Mouse (Mus musculus) kidney, embryonic 14.5 days (tissue): ENCODE results near the gene Naif1. TPM values are rescaled to one million over a fixed set of nuclear protein-coding genes. Genes with fewer than 3 reads are reported as not detected.

Experiments used
- ATAC-seq: fragments of 200-750 bp; cut with Nextera tagmentation; 2 replicates; pipeline ENCODE4 v1.8.0; 2017; ENCODE audit warnings: moderate number of reproducible peaks, mild to moderate bottlenecking, moderate TSS enrichment, moderate library complexity; ENCODE audit not compliant: low FRiP score, low TSS enrichment
- H3K27ac ChIP-seq: fragments of 300-500 bp; sonication (generic); 2 replicates; pipeline ENCODE4 v1.5.1; 2014; ENCODE audit warnings: low read depth, mild to moderate bottlenecking, low read length, moderate library complexity, mixed read lengths
- H3K27me3 ChIP-seq: fragments of 300-500 bp; sonication (generic); 2 replicates; pipeline ENCODE4 v1.6.1; 2014; ENCODE audit warnings: mild to moderate bottlenecking, low read length; ENCODE audit not compliant: control insufficient read depth, insufficient read depth
- H3K36me3 ChIP-seq: fragments of 300-500 bp; sonication (generic); 2 replicates; pipeline ENCODE4 v1.6.1; 2014; ENCODE audit warnings: low read length, mixed read lengths; ENCODE audit not compliant: control insufficient read depth, insufficient read depth
- H3K4me1 ChIP-seq: fragments of 300-500 bp; sonication (generic); 2 replicates; pipeline ENCODE4 v1.6.1; 2014; ENCODE audit warnings: low read length, mixed read lengths; ENCODE audit not compliant: control insufficient read depth, insufficient read depth
- H3K4me2 ChIP-seq: fragments of 300-500 bp; sonication (generic); replicated peaks from 2 replicates; pipeline ENCODE4 v1.6.1; 2014; ENCODE audit warnings: low read depth, mild to moderate bottlenecking, low read length
- H3K4me3 ChIP-seq: fragments of 300-500 bp; sonication (generic); 2 replicates; pipeline ENCODE4 v1.5.1; 2014; ENCODE audit warnings: mild to moderate bottlenecking, low read length
- H3K9ac ChIP-seq: fragments of 300-500 bp; sonication (generic); 2 replicates; pipeline ENCODE4 v1.6.1; 2014; ENCODE audit warnings: low read depth, mild to moderate bottlenecking, low read length, moderate library complexity
- H3K9me3 ChIP-seq: fragments of 300-500 bp; sonication (generic); 2 replicates; pipeline ENCODE4 v1.6.1; 2016; ENCODE audit warnings: low read length; ENCODE audit not compliant: control insufficient read depth
- WGBS: fragments of 180-500 bp; shearing (Covaris S2); extraction: QIAGEN DNeasy Blood & Tissue Kit; methylation state at CpG from one replicate; pipeline ENCODE4 v1.1.7; 2014; 5-methylcytosine and 5-hydroxymethylcytosine counted together
- polyA plus RNA-seq: library from polyadenylated mRNA; unstranded; fragments of >200 nt; fragmentation: Nextera tagmentation; extraction: Ambion mirVana; gene quantifications from 2 replicates; pipeline ENCODE4 v1.2.1, GENCODE M21; 2014

Naif1 gene
- polyA plus RNA-seq, 1 experiment from 2014 or later, result 6.4 TPM

GRCm38 (mm10) chr2:32499365-32499764, 49.1 kb downstream of the Naif1 start:
- Histone ChIP-seq H3K9me3 (peaks cover 5% of the 10 kb centered on the region; the same call in 1 of the 2 replicates), H3K27ac (no peak overlapping the region), H3K4me1 (0 out of 2 replicates have a peak, but pooled peaks cover 6% of the 10 kb centered on the region), H3K36me3 (no peaks in the 10 kb centered on the region), H3K4me3 (no peak overlapping the region), H3K9ac (no peak overlapping the region), H3K4me2 (no peak overlapping the region), H3K27me3 (no peaks in the 10 kb centered on the region)
- WGBS, result 82% methylated on average over 4 of the region's 4 CpGs
- ATAC-seq, result no peak

- 72% methylated on average over 5 of the region's 5 CpGs for WGBS
- H3K27ac ChIP-seq, result no peak overlapping the region
- ATAC-seq, result no peak
Measured at GRCm38 (mm10) chr2:32500461-32500860, 50.2 kb downstream of the Naif1 start.

GRCm38 (mm10) chr2:32501754-32502324, 51.6 kb downstream of the Naif1 start:
- Histone ChIP-seq H3K27me3 (no peaks in the 10 kb centered on the region), H3K9me3 (peaks cover 7% of the 10 kb centered on the region; the same call in 1 of the 2 replicates), H3K9ac (peak overlapping the region; percentile 4; the same call in 1 of the 2 replicates), H3K4me1 (0 out of 2 replicates have a peak, but pooled peaks cover 6% of the 10 kb centered on the region), H3K4me2 (no peak overlapping the region), H3K4me3 (no peak overlapping the region), H3K36me3 (no peaks in the 10 kb centered on the region), H3K27ac (no peak overlapping the region)
- 61% methylated on average over 5 of the region's 5 CpGs for WGBS
- ATAC-seq, result peak; percentile 55; the same call in 1 of the 2 replicates

More at GRCm38 (mm10) chr2:32500461-32500860, 50.2 kb downstream of the Naif1 start:
- no peak overlapping the region for H3K4me3 ChIP-seq
- H3K4me1 ChIP-seq, result 0 out of 2 replicates have a peak, but pooled peaks cover 6% of the 10 kb centered on the region
- H3K9ac ChIP-seq, result no peak overlapping the region
- peaks cover 5% of the 10 kb centered on the region; the same call in 1 of the 2 replicates for H3K9me3 ChIP-seq
- H3K4me2 ChIP-seq, result no peak overlapping the region
- no peaks in the 10 kb centered on the region for H3K27me3 ChIP-seq
- no peaks in the 10 kb centered on the region for H3K36me3 ChIP-seq

- H3K4me1 ChIP-seq, result 0 out of 2 replicates have a peak, but pooled peaks cover 12% of the 10 kb centered on the region
- ATAC-seq, result no peak
- WGBS, result 89% methylated on average over 12 of the region's 12 CpGs
- H3K36me3 ChIP-seq, result no peaks in the 10 kb centered on the region
- 0 out of 2 replicates have a peak overlapping the region, but pooled peaks have one; percentile 59 for H3K27ac ChIP-seq
- no peaks in the 10 kb centered on the region for H3K27me3 ChIP-seq
- no peak overlapping the region for H3K4me2 ChIP-seq
- peaks cover 7% of the 10 kb centered on the region; the same call in 1 of the 2 replicates for H3K9me3 ChIP-seq
- no peak overlapping the region for H3K4me3 ChIP-seq
- no peak overlapping the region for H3K9ac ChIP-seq
Measured at GRCm38 (mm10) chr2:32502843-32503242, 52.6 kb downstream of the Naif1 start.

- H3K27me3 ChIP-seq, result no peaks in the 10 kb centered on the region
- 18% methylated on average over 3 of the region's 3 CpGs for whole genome bisulfite sequencing
- peaks cover 5% of the 10 kb centered on the region; the same call in 1 of the 2 replicates for H3K9me3 ChIP-seq
- H3K4me3 ChIP-seq, result no peak overlapping the region
- no peak overlapping the region for H3K9ac ChIP-seq
- ATAC-seq, result no peak
- no peak overlapping the region for H3K4me2 ChIP-seq
- no peaks in the 10 kb centered on the region for H3K36me3 ChIP-seq
- H3K4me1 ChIP-seq, result 0 out of 2 replicates have a peak, but pooled peaks cover 12% of the 10 kb centered on the region
- H3K27ac ChIP-seq, result peak overlapping the region; percentile 59; the same call in 1 of the 2 replicates
Measured at GRCm38 (mm10) chr2:32503588-32503987, 53.3 kb downstream of the Naif1 start.

- H3K4me3 ChIP-seq, result no peak overlapping the region
- WGBS, result 100% methylated on average over 2 of the region's 2 CpGs
- no peaks in the 10 kb centered on the region for H3K36me3 ChIP-seq
- no peak for ATAC-seq
- H3K27me3 ChIP-seq, result no peaks in the 10 kb centered on the region
- H3K27ac ChIP-seq, result no peak overlapping the region
- H3K9me3 ChIP-seq, result 0 out of 2 replicates have a peak, but pooled peaks cover 2% of the 10 kb centered on the region
- peaks cover 17% of the 10 kb centered on the region; the same call in 1 of the 2 replicates for H3K4me1 ChIP-seq
- no peak overlapping the region for H3K4me2 ChIP-seq
- no peak overlapping the region for H3K9ac ChIP-seq
Measured at GRCm38 (mm10) chr2:32505536-32505935, 55.3 kb downstream of the Naif1 start.

Other genes starting within 250 kb of the Naif1 start
- 22.3 and 24.4 TPM in 2 replicates for gene Pomt1, start 213.9 kb upstream of the Naif1 start, polyA plus RNA-seq
- 64.1 and 64.3 TPM in 2 replicates for gene Uck1, start 190.3 kb upstream of the Naif1 start, polyA plus RNA-seq
- 12.4 and 21.3 TPM in 2 replicates for gene Golga2, start 163.1 kb upstream of the Naif1 start, polyA plus RNA-seq
- gene Swi5, start 162.4 kb upstream of the Naif1 start, polyA plus RNA-seq, result 142 and 529 TPM in 2 replicates
- 36.2 and 50.3 TPM in 2 replicates for gene Ciz1, start 98.1 kb upstream of the Naif1 start, polyA plus RNA-seq
- gene Dnm1, start 97.1 kb upstream of the Naif1 start, polyA plus RNA-seq, result 8.4 and 11.5 TPM in 2 replicates
- gene 1110008P14Rik, start 68.5 kb upstream of the Naif1 start, polyA plus RNA-seq, result 50.1 and 52.0 TPM in 2 replicates
- 1.6 and 1.7 TPM in 2 replicates for gene Lcn2, start 62.2 kb upstream of the Naif1 start, polyA plus RNA-seq
- gene Ptges2, start 54.6 kb upstream of the Naif1 start, polyA plus RNA-seq, result 32.2 and 36.4 TPM in 2 replicates
- 10.7 and 14.8 TPM in 2 replicates for gene Slc25a25, start 988 bp downstream of the Naif1 start, polyA plus RNA-seq
- gene Fam102a, start 84.9 kb downstream of the Naif1 start, polyA plus RNA-seq, result 12.2 and 16.9 TPM in 2 replicates
- gene Dpm2, start 120.4 kb downstream of the Naif1 start, polyA plus RNA-seq, result 105 and 126 TPM in 2 replicates
- 1.8 and 2.3 TPM in 2 replicates for gene Pip5kl1, start 124.3 kb downstream of the Naif1 start, polyA plus RNA-seq
- 0.14 TPM in 1 of 2 replicates, not detected in the other for gene 9430097D07Rik, start 125.2 kb downstream of the Naif1 start, polyA plus RNA-seq
- 15.6 and 20.0 TPM in 2 replicates for gene St6galnac4, start 136.6 kb downstream of the Naif1 start, polyA plus RNA-seq
- gene St6galnac6, start 149.3 kb downstream of the Naif1 start, polyA plus RNA-seq, result 7.0 and 8.7 TPM in 2 replicates
- 22.1 and 25.5 TPM in 2 replicates for gene Ak1, start 171.3 kb downstream of the Naif1 start, polyA plus RNA-seq
- 34.1 and 55.9 TPM in 2 replicates for gene Eng, start 196.1 kb downstream of the Naif1 start, polyA plus RNA-seq